Mouse (Mus musculus) MN1 (cell line): ENCODE measurements around the gene Mettl17.

Experiments
- DNase-seq: peaks from one replicate; pipeline ENCODE4 v3.0.0-alpha.2; 2016; ENCODE audit warnings: low spot score

The Mettl17 gene

GRCm38 (mm10) chr14:51929309-51929943, 44.8 kb downstream of the Mettl17 start:
- no peak for DNase-seq

DNA sequence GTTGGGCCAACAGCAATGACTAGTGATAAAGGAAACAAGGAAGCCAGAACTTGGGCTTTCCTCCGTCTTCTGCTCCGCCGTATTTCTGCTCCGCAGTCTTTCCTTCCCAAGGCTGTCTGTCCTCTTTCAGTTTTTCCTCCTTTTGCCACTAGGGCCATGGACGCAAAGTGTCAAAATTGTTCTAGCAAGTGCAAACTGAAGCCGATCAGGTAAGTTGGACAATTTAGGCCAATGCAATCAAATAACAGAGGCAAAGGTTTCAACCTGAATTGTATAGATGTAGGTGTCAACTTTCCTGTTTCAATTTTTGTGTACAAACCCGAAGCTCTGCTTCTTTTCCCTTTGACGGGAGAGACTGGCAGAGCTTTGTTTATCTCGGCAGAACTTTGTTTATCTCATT, 45.3 kb downstream of the Mettl17 start:
- DNase-seq = no peak

DNA sequence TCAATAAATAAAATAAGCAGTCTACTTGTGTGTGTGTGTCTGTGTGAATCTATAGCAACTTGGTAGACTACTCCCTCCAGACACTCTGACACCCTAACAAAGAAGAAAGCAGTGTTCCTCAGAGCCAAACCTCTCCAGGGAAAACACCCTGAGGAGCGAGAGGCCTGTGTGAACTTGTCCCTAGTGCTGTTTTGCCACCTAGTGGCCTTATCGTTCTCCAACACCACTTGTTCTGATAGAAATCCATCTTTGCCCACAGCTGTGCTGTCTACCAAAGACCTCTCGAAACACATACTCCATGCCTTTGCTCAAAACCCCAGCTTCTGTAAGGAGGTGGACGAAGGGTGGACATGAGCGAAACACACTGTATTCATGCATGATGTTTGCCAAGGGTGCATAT, 46.2 kb downstream of the Mettl17 start:
- DNase-seq = peak; percentile 74

DNA sequence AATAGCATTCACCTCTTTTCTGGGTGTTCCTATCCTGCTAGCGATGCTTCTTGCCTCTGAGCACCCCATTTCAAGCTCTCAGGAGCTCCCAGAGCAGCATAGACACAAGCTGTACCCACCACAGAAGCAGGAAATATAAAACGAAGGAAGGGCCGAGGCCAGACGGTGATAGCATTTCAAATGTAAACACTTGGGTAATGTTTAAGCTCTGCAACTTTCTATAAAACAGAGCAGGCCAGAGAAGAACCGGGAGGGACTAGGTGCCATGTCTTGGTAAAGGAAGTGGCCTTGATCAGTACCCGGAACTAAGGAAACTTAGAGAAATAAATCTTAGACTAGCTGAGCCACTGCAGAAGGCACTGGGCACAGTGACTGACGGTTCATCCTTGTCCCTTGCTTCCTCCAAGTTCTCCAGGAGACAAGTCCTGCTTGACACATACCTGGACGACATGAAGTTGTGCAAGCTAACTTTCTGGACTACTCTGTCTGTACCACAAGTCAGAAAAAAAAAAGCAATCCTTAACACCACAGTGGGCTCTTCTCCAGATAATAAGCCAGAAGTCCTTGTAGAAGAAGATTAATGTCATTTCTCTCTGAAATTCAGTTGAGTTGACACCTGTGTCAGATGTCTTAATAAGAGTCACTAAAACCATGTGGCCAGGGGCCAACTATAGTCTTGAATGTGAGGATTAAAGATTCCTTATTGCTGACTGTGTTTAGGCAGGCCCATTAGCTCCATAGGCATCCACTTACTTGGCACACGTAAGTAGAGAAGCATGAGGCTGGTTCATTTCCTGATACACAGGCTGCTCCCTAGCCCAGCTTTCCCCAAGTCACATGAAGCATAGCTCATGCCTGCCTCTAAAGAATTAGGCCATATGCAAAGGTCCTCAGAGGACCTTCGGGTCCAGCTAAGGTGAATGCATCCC, 47.7 kb downstream of the Mettl17 start:
- no peak for DNase-seq

DNA sequence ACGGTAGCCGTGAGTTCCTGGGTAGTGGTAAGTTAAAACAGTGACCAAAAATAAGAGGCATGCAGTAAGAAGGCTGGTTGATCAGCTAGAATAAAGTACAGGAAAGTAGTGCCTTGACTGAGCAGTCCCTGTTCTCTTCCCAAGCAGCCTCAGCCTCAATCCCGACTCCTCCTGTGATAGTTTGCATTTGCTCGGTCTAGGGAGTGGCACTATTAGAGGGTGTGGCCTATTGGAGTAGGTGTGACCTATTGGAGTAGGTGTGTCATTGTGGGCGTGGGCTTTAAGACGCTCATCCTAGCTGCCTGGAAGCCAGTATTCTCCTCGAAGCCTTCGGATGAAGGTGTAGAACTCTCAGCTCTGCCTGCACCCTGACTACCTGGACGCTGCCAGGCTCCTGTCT, 54.4 kb downstream of the Mettl17 start:
- no peak for DNase-seq

DNA sequence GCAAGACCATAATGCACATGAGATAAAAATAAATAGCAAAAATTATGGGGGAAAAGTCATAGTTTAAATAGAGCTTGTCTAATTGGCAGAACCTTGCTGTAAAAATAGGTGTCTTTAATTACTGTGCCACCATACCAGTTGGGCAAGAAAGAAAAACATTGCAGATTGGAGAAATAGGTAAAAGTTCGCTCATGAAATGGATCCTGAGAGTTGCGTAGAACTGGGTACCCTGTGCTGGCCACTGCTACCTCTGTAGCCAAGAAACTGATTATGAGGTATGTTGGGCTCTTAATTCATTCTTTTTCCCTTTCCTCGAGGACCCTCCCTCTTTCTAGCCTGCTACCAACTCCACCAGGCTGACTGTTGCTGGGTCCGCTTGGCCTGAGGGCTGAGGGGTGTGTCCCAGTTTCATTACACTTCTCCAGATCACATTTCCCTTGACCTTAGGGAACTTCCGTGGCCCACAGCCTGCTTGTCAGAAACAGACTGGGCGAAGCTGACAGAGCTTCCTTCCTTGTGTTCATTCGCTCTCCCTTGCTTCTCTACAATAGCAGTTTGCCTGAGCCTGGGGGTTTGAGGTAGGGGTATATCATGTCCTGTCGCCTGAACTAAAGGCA, 56.4 kb downstream of the Mettl17 start:
- DNase-seq = no peak

GRCm38 (mm10) chr14:51941577-51941976, 56.9 kb downstream of the Mettl17 start:
- DNase-seq = no peak

DNA sequence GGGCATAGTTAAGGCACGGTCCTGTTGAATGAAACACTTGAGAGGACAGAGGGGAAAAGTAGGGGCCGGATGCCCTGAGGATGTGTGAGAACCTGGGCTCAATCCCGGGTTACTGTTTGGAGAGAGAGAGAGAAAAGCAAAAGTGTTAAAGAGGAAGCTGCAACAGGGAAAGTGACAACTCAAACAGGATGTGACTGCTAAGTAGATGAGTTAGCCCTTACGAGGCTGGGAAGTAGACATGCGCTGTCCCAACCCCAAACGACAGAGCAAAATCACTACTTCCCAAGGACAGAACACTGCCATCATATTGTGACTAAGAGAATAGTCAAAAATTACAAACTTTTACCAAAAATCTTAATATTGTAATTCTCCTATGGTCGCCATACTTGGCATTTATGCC, 57.6 kb downstream of the Mettl17 start:
- no peak for DNase-seq
